Mouse (Mus musculus) megakaryocyte, embryonic 14.5 days (primary cell): ENCODE results near the gene Ajm1.

Experiments used
- FLI1 ChIP-seq: IDR thresholded peaks from 2 replicates; pipeline ENCODE4 v1.6.1; 2012; ENCODE audit warnings: low read length, inconsistent platforms, mixed read lengths
- GATA1 ChIP-seq: IDR thresholded peaks from 3 replicates; pipeline ENCODE4 v1.6.1; 2012; ENCODE audit warnings: mixed read lengths, low read length, inconsistent platforms, borderline replicate concordance

GRCm38 (mm10) chr2:25536531-25536930 lies 45.0 kb downstream of the Ajm1 start:
- TF ChIP-seq GATA1 = no peak
- TF ChIP-seq FLI1 = no peak
